Mouse (Mus musculus): Measurements from ENCODE around the gene Gigyf2. TPM values are rescaled to one million over a fixed set of nuclear protein-coding genes. Genes with fewer than 3 reads are reported as not detected.

Gene Gigyf2
- polyA plus RNA-seq (2014; fragmentation: Nextera tagmentation; extraction: Ambion mirVana): 41.6 and 46.8 TPM in 2 replicates

- peak; percentile 97 for DNase-seq (ENCODE audit: low spot score)
- peak within 1 kb of the TSS; percentile 78 for H3K4me2 ChIP-seq (ENCODE audit: low read depth, low read length)
- H3K27ac ChIP-seq (replicated peaks; ENCODE audit: low read depth, low read length): peak within 1 kb of the TSS; percentile 94
- peaks cover 9% of the 10 kb centered on the region; the same call in 1 of the 2 replicates for H3K36me3 ChIP-seq (ENCODE audit: control insufficient read depth, insufficient read depth, low read length)
- H3K27me3 ChIP-seq (replicated peaks; ENCODE audit: control insufficient read depth, insufficient read depth, low read length): no peaks in the 10 kb centered on the region
- peak; percentile 98 for ATAC-seq (ENCODE audit: low read depth)
- 0% methylated on average over 12 of the region's 36 CpGs for WGBS
- peaks cover 9% of the 10 kb centered on the region for H3K4me1 ChIP-seq (ENCODE audit: control insufficient read depth, insufficient read depth, low read length)
- peak within 1 kb of the TSS; percentile 98 for H3K4me3 ChIP-seq (ENCODE audit: low read depth, low read length)
- H3K9me3 ChIP-seq (ENCODE audit: control insufficient read depth, low read length): no peaks in the 10 kb centered on the region
- H3K9ac ChIP-seq (ENCODE audit: low read depth, low read length): peak within 1 kb of the TSS; percentile 95
Observed at GRCm38 (mm10) chr1:87326742-87327163, at the start of gene Gigyf2. Gene Gigyf2, plus strand, starts transcription at chr1:87326998.

DNA sequence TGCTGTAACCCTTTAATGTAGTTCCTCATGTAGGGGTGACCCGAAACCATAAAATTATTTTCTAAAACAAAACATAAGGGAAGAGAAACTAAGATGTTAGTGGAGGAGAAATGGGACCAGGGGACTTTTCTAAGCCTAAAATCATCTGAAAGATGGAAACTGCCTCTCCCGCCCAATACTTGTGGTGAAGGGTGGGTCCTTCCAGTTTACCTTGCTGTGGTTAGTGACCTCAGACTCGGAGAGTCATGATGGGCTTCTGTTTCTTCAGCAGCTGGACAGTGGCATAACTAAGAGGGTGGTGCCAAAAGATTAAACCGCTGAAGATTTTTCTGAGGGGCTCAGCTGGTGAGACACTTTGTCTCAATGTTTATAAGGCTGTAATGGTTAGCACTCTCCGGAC is 46.5 kb upstream of the Gigyf2 start:
- 74% methylated on average over 5 of the region's 5 CpGs for WGBS
- DNase-seq (ENCODE audit: low spot score): no peak

DNA sequence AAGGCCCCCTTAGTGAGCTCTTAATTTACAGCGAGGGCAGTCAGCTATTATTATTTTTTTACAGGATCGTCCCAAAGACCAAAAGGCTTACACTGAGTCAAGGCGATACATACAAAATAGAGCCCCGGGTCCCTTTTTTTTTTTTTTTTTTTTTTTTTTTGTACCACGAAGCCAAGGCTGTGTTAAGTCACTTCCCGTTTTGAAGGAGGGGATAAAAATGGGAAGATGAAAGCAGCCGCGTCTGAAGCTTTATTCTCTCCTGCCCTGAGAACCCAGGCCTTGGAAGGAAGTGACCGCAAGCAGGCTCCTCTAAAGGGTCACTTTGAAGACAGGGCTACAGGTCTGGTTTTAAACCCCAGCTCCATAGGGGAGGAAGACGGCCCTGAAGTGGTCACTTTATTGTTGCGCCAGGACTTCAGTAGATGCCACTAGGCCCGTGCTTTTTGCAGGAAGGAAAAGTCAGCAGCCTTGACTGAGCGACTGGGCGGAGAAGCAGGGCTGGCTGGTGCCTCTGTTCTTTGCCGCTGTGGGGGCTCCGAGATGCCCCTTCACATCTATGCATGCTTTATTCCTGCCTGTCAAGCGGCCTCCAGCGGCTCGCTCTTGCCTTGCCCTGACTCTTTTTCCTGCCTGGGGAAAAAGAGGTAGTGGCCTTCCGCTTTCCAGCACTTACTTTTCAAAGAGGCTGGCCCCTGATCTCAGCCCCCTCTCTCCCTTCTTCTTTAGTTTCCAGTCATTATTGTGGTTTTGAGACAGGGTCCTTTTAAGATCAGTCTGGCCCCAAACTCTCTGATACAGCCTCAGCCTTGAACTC is 45.0 kb upstream of the Gigyf2 start:
- no peaks in the 10 kb centered on the region for H3K9me3 ChIP-seq (ENCODE audit: control insufficient read depth, low read length)
- DNase-seq (ENCODE audit: low spot score) (no peak), ATAC-seq (ENCODE audit: low read depth) (no peak)
- no peaks in the 10 kb centered on the region for H3K36me3 ChIP-seq (ENCODE audit: control insufficient read depth, insufficient read depth, low read length)
- H3K4me1 ChIP-seq (ENCODE audit: control insufficient read depth, insufficient read depth, low read length): no peaks in the 10 kb centered on the region
- no peak overlapping the region for H3K4me3 ChIP-seq (ENCODE audit: low read depth, low read length)
- 20% methylated on average over 20 of the region's 20 CpGs for WGBS
- H3K9ac ChIP-seq (ENCODE audit: low read depth, low read length): no peak overlapping the region
- H3K27ac ChIP-seq (replicated peaks; ENCODE audit: low read depth, low read length): no peak overlapping the region
- peak overlapping the region; percentile 24; the same call in 1 of the 2 replicates for H3K4me2 ChIP-seq (ENCODE audit: low read depth, low read length)
- no peaks in the 10 kb centered on the region for H3K27me3 ChIP-seq (replicated peaks; ENCODE audit: control insufficient read depth, insufficient read depth, low read length)

More for the DNA sequence above, 46.5 kb upstream of the Gigyf2 start:
- no peak for ATAC-seq (ENCODE audit: low read depth)
- Histone ChIP-seq H3K4me2 (ENCODE audit: low read depth, low read length) (no peak overlapping the region), H3K36me3 (ENCODE audit: control insufficient read depth, insufficient read depth, low read length) (no peaks in the 10 kb centered on the region), H3K9ac (ENCODE audit: low read depth, low read length) (no peak overlapping the region), H3K27me3 (replicated peaks; ENCODE audit: control insufficient read depth, insufficient read depth, low read length) (no peaks in the 10 kb centered on the region), H3K4me1 (ENCODE audit: control insufficient read depth, insufficient read depth, low read length) (no peaks in the 10 kb centered on the region), H3K9me3 (ENCODE audit: control insufficient read depth, low read length) (no peaks in the 10 kb centered on the region), H3K27ac (replicated peaks; ENCODE audit: low read depth, low read length) (no peak overlapping the region), H3K4me3 (ENCODE audit: low read depth, low read length) (no peak overlapping the region)

DNA sequence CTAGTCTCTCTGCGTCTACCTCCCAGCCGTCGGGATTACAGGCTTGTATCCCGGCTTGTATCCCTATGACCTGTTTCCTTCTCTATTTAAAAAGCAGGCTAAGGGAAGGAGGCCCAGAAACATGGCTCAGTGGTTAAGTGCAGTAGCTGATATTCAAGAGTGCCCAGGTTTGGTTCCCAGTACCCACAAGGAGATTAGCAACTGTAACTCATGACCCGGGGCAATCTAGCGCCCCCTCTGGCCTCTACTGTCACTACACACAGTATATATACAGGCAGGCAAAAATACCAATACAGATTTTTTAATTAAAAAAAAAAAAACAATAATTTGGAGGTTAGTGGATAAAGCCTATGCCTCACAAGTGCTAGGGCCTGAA is 44.4 kb upstream of the Gigyf2 start:
- no peaks in the 10 kb centered on the region for H3K36me3 ChIP-seq (ENCODE audit: control insufficient read depth, insufficient read depth, low read length)
- 66% methylated on average over 6 of the region's 6 CpGs for WGBS
- ATAC-seq (ENCODE audit: low read depth) (no peak), DNase-seq (ENCODE audit: low spot score) (no peak)
- no peaks in the 10 kb centered on the region for H3K27me3 ChIP-seq (replicated peaks; ENCODE audit: control insufficient read depth, insufficient read depth, low read length)
- H3K9me3 ChIP-seq (ENCODE audit: control insufficient read depth, low read length): no peaks in the 10 kb centered on the region
- H3K9ac ChIP-seq (ENCODE audit: low read depth, low read length): no peak overlapping the region
- H3K27ac ChIP-seq (replicated peaks; ENCODE audit: low read depth, low read length): no peak overlapping the region
- no peaks in the 10 kb centered on the region for H3K4me1 ChIP-seq (ENCODE audit: control insufficient read depth, insufficient read depth, low read length)
- H3K4me3 ChIP-seq (ENCODE audit: low read depth, low read length): no peak overlapping the region
- no peak overlapping the region for H3K4me2 ChIP-seq (ENCODE audit: low read depth, low read length)

GRCm38 (mm10) chr1:87283410-87283960 is 43.3 kb upstream of the Gigyf2 start:
- no peaks in the 10 kb centered on the region for H3K9me3 ChIP-seq (ENCODE audit: control insufficient read depth, low read length)
- DNase-seq (ENCODE audit: low spot score): no peak
- 86% methylated on average over 10 of the region's 10 CpGs for WGBS

GRCm38 (mm10) chr1:87287105-87287504 is 39.7 kb upstream of the Gigyf2 start:
- no peak for DNase-seq (ENCODE audit: low spot score)
- Histone ChIP-seq H3K27ac (replicated peaks; ENCODE audit: low read depth, low read length) (no peak overlapping the region), H3K4me1 (ENCODE audit: control insufficient read depth, insufficient read depth, low read length) (no peaks in the 10 kb centered on the region), H3K36me3 (ENCODE audit: control insufficient read depth, insufficient read depth, low read length) (no peaks in the 10 kb centered on the region), H3K4me3 (ENCODE audit: low read depth, low read length) (no peak overlapping the region), H3K9ac (ENCODE audit: low read depth, low read length) (no peak overlapping the region), H3K4me2 (ENCODE audit: low read depth, low read length) (no peak overlapping the region), H3K27me3 (replicated peaks; ENCODE audit: control insufficient read depth, insufficient read depth, low read length) (no peaks in the 10 kb centered on the region), H3K9me3 (ENCODE audit: control insufficient read depth, low read length) (no peaks in the 10 kb centered on the region)
- 59% methylated on average over 2 of the region's 2 CpGs for WGBS
- no peak for ATAC-seq (ENCODE audit: low read depth)

More at GRCm38 (mm10) chr1:87283410-87283960, 43.3 kb upstream of the Gigyf2 start:
- Histone ChIP-seq H3K27me3 (replicated peaks; ENCODE audit: control insufficient read depth, insufficient read depth, low read length) (no peaks in the 10 kb centered on the region), H3K36me3 (ENCODE audit: control insufficient read depth, insufficient read depth, low read length) (no peaks in the 10 kb centered on the region), H3K4me3 (ENCODE audit: low read depth, low read length) (no peak overlapping the region), H3K4me1 (ENCODE audit: control insufficient read depth, insufficient read depth, low read length) (no peaks in the 10 kb centered on the region), H3K4me2 (ENCODE audit: low read depth, low read length) (no peak overlapping the region), H3K27ac (replicated peaks; ENCODE audit: low read depth, low read length) (no peak overlapping the region), H3K9ac (ENCODE audit: low read depth, low read length) (no peak overlapping the region)
- ATAC-seq (ENCODE audit: low read depth): no peak

DNA sequence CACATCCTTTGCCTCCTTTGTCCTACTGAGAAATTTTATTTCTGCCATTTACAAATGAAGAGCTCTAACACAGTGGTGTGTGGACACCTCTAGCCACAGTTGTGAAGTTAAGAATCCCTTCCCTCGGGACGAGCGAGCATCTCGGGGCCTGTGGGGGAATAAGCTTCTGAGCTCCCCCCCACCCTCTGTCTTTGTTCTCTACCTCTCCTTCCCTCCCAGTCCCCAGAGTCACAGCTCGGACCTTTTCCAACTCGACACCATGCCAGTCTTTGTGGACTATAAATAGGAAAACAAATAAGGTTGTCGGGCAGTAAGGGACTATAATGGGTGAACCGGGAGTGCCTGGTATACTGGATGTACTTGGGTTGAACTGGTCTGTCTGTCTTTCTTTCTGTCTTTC is 35.4 kb upstream of the Gigyf2 start:
- ATAC-seq (ENCODE audit: low read depth): no peak
- Histone ChIP-seq H3K9ac (ENCODE audit: low read depth, low read length) (no peak overlapping the region), H3K27ac (replicated peaks; ENCODE audit: low read depth, low read length) (no peak overlapping the region), H3K36me3 (ENCODE audit: control insufficient read depth, insufficient read depth, low read length) (no peaks in the 10 kb centered on the region), H3K4me3 (ENCODE audit: low read depth, low read length) (no peak overlapping the region), H3K4me2 (ENCODE audit: low read depth, low read length) (no peak overlapping the region), H3K27me3 (replicated peaks; ENCODE audit: control insufficient read depth, insufficient read depth, low read length) (no peaks in the 10 kb centered on the region), H3K4me1 (ENCODE audit: control insufficient read depth, insufficient read depth, low read length) (no peaks in the 10 kb centered on the region), H3K9me3 (ENCODE audit: control insufficient read depth, low read length) (no peaks in the 10 kb centered on the region)
- DNase-seq (ENCODE audit: low spot score): no peak
- WGBS: 74% methylated on average over 8 of the region's 8 CpGs

GRCm38 (mm10) chr1:87292420-87293190 is 34.2 kb upstream of the Gigyf2 start:
- ATAC-seq (ENCODE audit: low read depth): 0 out of 2 replicates have a peak, but pooled peaks have one; percentile 37
- Histone ChIP-seq H3K27ac (replicated peaks; ENCODE audit: low read depth, low read length) (no peak overlapping the region), H3K4me2 (ENCODE audit: low read depth, low read length) (no peak overlapping the region), H3K4me3 (ENCODE audit: low read depth, low read length) (no peak overlapping the region), H3K36me3 (ENCODE audit: control insufficient read depth, insufficient read depth, low read length) (no peaks in the 10 kb centered on the region), H3K9me3 (ENCODE audit: control insufficient read depth, low read length) (no peaks in the 10 kb centered on the region), H3K4me1 (ENCODE audit: control insufficient read depth, insufficient read depth, low read length) (no peaks in the 10 kb centered on the region), H3K27me3 (replicated peaks; ENCODE audit: control insufficient read depth, insufficient read depth, low read length) (no peaks in the 10 kb centered on the region), H3K9ac (ENCODE audit: low read depth, low read length) (no peak overlapping the region)
- peak; percentile 77 for DNase-seq (ENCODE audit: low spot score)
- WGBS: 60% methylated on average over 15 of the region's 15 CpGs
